Mouse (Mus musculus) kidney, postnatal 4 days (tissue): ENCODE results near the gene Mrpl42.

Experiments
- DNase-seq, 2 experiments: peaks; one replicate each; pipeline ENCODE4 v3.0.0; 2021; ENCODE audit warnings: mixed read lengths in 2 of 2

The Mrpl42 gene

GRCm38 (mm10) chr10:95514656-95515292, 13.0 kb upstream of the Mrpl42 start, which contains the start of gene Ube2n:
Gene Ube2n (plus strand): TSS chr10:95515145.
- peak; percentile 97 to 99 for DNase-seq

GRCm38 (mm10) chr10:95513768-95514556, 12.2 kb upstream of the Mrpl42 start:
- DNase-seq: no peak

- DNase-seq: no peak
Observed at GRCm38 (mm10) chr10:95512635-95513034, 10.9 kb upstream of the Mrpl42 start.

- no peak for DNase-seq
Observed at GRCm38 (mm10) chr10:95509263-95509662, 7.5 kb upstream of the Mrpl42 start.

GRCm38 (mm10) chr10:95508793-95509192, 7.1 kb upstream of the Mrpl42 start:
- no peak for DNase-seq

GRCm38 (mm10) chr10:95508126-95508525, 6.4 kb upstream of the Mrpl42 start:
- DNase-seq: no peak

- DNase-seq: peak in 1 of 2 experiments; percentile 16
Observed at GRCm38 (mm10) chr10:95504341-95504740, 2.6 kb upstream of the Mrpl42 start.

GRCm38 (mm10) chr10:95503443-95504235, 1.9 kb upstream of the Mrpl42 start:
- no peak for DNase-seq

GRCm38 (mm10) chr10:95501033-95501432, 707 bp downstream of the Mrpl42 start:
- peak in 1 of 2 experiments; percentile 9 for DNase-seq

GRCm38 (mm10) chr10:95494268-95494667, 7.5 kb downstream of the Mrpl42 start:
- no peak for DNase-seq

GRCm38 (mm10) chr10:95489653-95490052, 12.1 kb downstream of the Mrpl42 start:
- peak; percentile 59 to 72 for DNase-seq

- no peak for DNase-seq
Observed at GRCm38 (mm10) chr10:95477516-95477915, 24.2 kb downstream of the Mrpl42 start.

GRCm38 (mm10) chr10:95475923-95476322, 25.8 kb downstream of the Mrpl42 start:
- DNase-seq: peak; percentile 90 to 92

GRCm38 (mm10) chr10:95471889-95472547, 29.7 kb downstream of the Mrpl42 start:
- no peak for DNase-seq

GRCm38 (mm10) chr10:95471186-95471585, 30.6 kb downstream of the Mrpl42 start:
- DNase-seq: no peak

- no peak for DNase-seq
Observed at GRCm38 (mm10) chr10:95468894-95469293, 32.8 kb downstream of the Mrpl42 start.

GRCm38 (mm10) chr10:95465485-95465896, 36.2 kb downstream of the Mrpl42 start:
- DNase-seq: no peak

GRCm38 (mm10) chr10:95464527-95464926, 37.2 kb downstream of the Mrpl42 start:
- DNase-seq: no peak

GRCm38 (mm10) chr10:95462231-95462630, 39.5 kb downstream of the Mrpl42 start:
- DNase-seq: no peak

- no peak for DNase-seq
Observed at GRCm38 (mm10) chr10:95461053-95461553, 40.6 kb downstream of the Mrpl42 start.

GRCm38 (mm10) chr10:95458050-95458806, 43.5 kb downstream of the Mrpl42 start:
- DNase-seq: no peak
